Mouse (Mus musculus): ENCODE data around the gene Cct3.
"Not testable (repeated sequence)": the region's sequence is repeated elsewhere in the genome, so short reads cannot be mapped to it uniquely, and the experiment has no call there.

DNA sequence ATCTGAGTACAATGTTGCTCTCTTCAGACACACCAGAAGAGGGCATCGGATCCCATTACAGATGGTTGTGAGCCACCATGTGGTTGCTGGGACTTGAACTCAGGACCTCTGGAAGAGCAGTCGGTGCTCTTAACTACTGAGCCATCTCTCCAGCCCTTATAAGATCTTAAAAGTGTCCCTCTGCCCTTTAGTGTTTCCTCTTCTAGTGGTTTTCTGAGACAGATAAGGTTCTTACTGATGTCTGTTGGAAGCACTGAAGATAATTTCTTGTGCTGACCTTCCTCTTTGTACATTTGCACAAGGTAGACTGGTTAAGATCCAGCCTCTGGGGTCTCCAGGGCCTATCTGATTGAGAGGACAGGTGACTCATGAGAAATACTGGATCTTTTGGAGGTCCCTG lies 25.6 kb upstream of the Cct3 start:
- not testable (repeated sequence) for TF ChIP-seq CTCF (IDR thresholded peaks at IDR 0.05; ENCODE audit: borderline replicate concordance, extremely low read depth, insufficient read depth, insufficient read length); POLR2A (IDR thresholded peaks at IDR 0.05; ENCODE audit: borderline replicate concordance, extremely low read depth, insufficient read depth, insufficient read length, poor library complexity, severe bottlenecking)
